Mouse (Mus musculus) neutrophil, adult 83 days (primary cell): Measurements from ENCODE around the gene Zc3h14. TPM values are rescaled to one million over a fixed set of nuclear protein-coding genes. Genes with fewer than 3 reads are reported as not detected.

Experiments used
- total RNA-seq, 2 experiments: library from RNA; stranded (reverse); gene quantifications; one replicate each; pipeline ENCODE4 v1.2.4; 2023

Zc3h14 gene
- 10 to 100 TPM; 46.7 to 49.3 TPM for total RNA-seq

DNA sequence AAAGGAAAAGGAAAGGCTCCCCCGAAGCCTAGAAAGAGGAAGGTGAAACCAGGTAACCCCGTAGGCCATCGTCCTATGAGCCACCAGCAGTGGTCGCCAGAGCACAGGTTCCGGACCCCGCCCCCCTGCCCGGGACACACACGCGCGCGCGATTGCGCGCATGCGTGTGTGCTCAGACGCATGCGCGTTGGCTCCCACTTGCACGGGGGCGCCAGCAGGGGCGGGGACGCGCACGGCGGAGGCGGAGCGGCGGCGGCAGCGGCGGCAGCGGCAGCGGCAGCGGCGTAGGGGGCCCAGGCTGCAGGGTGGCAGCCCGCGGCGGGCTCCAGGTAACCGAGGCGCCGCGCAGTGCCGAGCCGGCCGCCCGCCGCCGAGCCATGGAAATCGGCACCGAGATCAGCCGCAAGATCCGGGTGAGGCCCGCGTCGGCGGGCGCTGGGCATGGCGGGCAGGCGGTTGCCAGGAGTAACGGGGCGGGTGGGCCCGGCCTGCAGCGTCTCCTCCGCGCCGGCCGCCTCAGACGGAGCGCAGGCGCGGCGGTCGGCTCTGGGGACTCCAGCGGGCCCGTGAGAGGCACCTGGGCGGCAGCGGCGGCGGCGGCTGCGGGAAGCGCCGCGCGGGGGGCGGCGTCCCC lies at the start of gene Zc3h14:
Zc3h14 (plus strand) TSS at position 219 of the 634 bp plus-strand sequence.

GRCm38 (mm10) chr12:98736951-98737800 lies 9.6 kb upstream of the Zc3h14 start, which contains the start of gene Ptpn21:
Gene Ptpn21, minus strand, starts transcription at chr12:98737405.

Other genes with a start within 250 kb of the Zc3h14 start
- under 1 TPM in 1 of 2 experiments, not detected in 1; 0.20 TPM for gene Kcnk10, start 168.7 kb upstream of the Zc3h14 start, total RNA-seq
- gene Spata7, start 118.8 kb upstream of the Zc3h14 start, total RNA-seq, result 1 to 10 TPM; 3.2 to 5.6 TPM
- 1 to 10 TPM; 1.7 to 2.7 TPM for gene Ptpn21, start 9.6 kb upstream of the Zc3h14 start, total RNA-seq
- gene Eml5, start 154.5 kb downstream of the Zc3h14 start, total RNA-seq, result 1 to 10 TPM; 8.3 to 8.5 TPM
- 1 to 10 TPM in 1 of 2 experiments, under 1 TPM in 1; 0.82 to 1.5 TPM for gene Ttc8, start 173.6 kb downstream of the Zc3h14 start, total RNA-seq